Mouse (Mus musculus): Measurements from ENCODE around the gene Crygn. TPM values are rescaled to one million over a fixed set of nuclear protein-coding genes. Genes with fewer than 3 reads are reported as not detected.

Crygn gene
- total RNA-seq, 2 experiments from 2014 or later: 2.1 TPM; not detected in 1

DNA sequence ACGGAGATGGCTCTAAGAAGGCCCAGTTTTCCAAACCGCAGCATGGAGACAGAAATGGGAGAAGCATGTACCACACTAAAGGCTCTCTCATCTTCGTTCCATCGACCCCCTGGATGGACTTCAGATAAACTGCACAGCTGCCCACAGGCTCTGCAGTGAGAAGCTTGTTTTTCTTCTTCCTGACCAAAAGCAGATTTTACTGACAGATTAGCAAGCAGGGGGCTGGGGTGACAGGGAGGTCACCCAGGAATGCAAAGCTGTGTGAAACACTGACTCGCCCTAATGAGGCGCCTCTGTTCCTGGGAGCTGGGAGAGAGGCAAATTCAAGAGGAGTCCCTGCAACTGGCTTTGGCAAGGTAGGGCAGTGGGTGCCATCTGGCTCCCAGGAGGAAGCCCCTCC is 10.3 kb downstream of the Crygn start:
- DNase-seq: no peak

- DNase-seq: peak in 1 of 2 experiments; percentile 20
These were observed 13.9 kb downstream of the Crygn start for GRCm38 (mm10) chr5:24743956-24744355.

- no peak for DNase-seq
These were observed 16.5 kb downstream of the Crygn start for GRCm38 (mm10) chr5:24741172-24741885.

- DNase-seq: peak; percentile 53 to 69
These were observed 18.6 kb downstream of the Crygn start for GRCm38 (mm10) chr5:24739141-24739753.

GRCm38 (mm10) chr5:24738517-24738916 is 19.3 kb downstream of the Crygn start:
- DNase-seq: no peak

- DNase-seq: no peak
These were observed 20.2 kb downstream of the Crygn start for GRCm38 (mm10) chr5:24737595-24737994.

DNA sequence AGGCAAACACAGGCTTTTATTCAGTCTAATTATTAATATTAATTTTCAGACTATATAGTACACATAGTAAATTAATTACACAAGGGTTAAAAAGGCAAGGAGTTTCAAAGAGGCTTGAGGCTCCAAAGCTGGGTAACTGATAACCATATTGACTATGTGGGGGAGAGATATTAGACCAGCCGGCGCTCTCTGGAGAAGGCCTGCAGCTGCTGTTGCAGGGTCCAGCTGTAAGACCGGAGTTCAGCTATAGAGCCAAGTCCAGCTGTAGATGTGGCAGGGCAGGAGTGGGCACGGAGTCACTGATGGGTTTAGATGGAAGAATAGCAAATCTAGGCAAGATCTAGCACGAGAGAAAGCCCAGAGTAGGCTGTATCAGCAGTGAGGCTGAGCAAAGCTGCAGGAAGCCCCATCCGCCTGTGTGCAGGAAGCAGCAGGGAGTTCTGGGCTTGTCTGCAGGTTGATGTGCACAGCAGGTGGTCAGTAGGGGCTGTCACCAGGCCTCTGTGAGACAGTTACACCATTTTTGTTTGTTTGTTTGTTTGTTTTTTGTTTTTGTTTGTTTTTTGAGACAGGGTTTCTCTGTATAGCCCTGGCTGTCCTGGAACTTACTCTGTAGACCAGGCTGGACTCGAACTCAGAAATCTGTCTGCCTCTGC is 23.9 kb downstream of the Crygn start:
- no peak for DNase-seq

- DNase-seq: no peak
These were observed 24.7 kb downstream of the Crygn start for GRCm38 (mm10) chr5:24733134-24733533.

DNA sequence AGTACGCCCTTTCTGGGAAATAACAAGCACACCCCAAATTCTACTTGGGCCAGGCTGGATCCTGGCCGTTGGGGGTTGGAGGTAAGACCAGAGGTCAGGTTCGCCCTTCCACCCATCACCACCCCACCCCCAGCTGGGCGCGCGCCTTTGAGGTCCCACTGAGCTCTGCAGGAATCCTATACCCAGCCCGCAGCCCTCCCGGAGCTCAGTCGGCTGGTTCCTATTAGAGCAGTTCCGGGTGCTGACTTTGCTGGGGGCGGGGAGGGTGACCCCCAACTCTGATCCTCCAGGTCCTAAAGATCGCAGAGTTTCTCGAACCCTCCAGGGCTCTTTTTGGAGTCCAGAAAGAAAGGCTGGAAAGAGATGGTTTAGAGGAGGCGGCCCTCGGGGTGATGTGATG is 26.8 kb downstream of the Crygn start:
- no peak for DNase-seq

- DNase-seq: no peak
These were observed 27.3 kb downstream of the Crygn start, which contains the start of gene Wdr86 for GRCm38 (mm10) chr5:24730488-24730871. TSS of gene Wdr86 (minus strand) at chr5:24730727.

DNA sequence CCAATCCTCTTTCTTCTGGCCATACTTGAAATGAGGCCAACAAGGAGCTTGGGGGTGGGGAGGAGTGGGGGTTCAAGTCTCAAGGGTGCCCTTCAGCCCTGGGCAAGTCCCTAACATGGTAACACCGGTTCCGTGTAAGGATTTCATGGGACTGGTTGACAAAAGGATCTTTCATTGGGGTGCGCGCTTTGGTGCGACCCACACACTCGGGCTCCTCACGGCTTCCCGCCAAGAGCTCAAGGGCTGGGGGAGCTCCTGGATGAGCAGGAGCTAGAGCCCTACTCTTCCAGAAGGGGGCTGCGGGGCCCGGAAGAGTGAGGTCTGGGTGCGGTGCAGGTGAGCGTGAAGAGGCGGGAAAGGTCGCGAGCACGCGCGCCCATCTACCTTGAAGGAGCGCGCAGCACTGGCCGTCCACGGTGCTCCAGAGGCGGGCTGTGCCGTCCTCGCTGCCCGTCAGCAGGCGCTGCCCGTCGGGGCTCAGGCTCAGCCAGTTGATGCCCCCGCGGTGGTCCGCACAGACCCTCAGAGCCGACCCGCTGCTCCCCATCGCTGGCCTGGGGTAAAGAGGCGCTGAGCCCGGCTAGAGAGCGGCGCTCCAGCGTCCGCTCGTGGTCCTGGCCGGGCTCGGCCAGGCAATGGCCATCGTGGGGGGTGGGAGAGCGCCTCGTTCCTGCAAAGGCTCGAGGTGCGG is 27.9 kb downstream of the Crygn start:
- peak in 1 of 2 experiments; percentile 17 for DNase-seq

GRCm38 (mm10) chr5:24726901-24727836 is 30.6 kb downstream of the Crygn start:
- DNase-seq: no peak

DNA sequence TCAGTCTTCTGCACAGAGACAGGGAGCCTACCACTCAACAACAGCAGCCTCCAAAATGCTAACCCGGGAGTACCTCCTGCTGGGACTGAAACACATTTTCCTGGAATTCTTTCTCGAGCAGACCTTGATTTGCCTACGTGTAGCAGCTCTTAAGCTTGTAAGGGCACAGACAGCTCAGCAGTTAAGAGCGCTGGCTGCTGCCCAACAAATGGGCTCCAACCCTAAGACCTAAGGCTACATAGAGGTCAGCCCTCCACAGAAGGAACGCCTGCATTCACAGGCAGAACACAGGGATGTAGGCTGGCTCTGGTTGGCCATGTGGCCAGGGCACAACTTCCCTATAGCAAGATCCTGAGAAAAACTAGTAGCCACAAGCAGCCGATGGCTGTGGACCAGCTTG is 31.9 kb downstream of the Crygn start:
- no peak for DNase-seq

DNA sequence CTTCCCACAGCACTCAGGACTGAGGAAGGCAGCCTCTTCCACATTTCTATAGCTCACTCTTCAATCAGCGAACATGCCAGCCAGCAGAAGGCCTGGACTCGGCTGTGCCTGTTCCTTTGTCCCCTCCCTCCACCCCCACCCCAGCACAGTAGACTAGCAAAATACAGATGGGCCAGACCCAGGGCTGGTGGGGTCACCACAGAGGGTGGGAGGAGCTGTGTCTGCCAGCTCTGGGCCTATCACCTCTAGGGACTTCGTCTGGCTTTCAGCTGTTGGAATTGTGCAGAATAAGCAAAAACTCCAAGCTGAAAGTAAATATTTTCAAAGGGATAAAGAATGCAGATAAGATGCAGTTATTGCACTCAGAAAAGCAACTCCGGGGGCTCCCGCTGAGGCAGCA is 33.0 kb downstream of the Crygn start:
- no peak for DNase-seq

DNA sequence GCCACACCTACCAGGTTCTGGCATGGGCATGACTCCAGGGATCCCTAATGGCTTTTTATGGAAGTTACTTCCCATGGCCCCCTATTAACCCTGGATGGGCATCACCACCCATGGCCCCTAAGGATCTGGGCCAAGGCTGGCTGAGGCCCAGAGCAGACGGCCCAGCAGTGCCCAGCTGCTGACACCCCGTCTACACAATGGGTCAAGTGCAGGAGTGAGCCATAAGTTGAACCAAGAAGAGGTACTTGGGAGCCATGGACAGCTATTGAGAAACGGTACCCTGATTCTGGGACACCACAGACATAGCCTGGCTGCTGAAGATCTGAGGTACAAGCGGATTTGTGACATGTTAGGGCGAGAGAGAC is 33.6 kb downstream of the Crygn start:
- DNase-seq: no peak

- DNase-seq: no peak
These were observed 34.1 kb downstream of the Crygn start for GRCm38 (mm10) chr5:24723527-24724269.

DNA sequence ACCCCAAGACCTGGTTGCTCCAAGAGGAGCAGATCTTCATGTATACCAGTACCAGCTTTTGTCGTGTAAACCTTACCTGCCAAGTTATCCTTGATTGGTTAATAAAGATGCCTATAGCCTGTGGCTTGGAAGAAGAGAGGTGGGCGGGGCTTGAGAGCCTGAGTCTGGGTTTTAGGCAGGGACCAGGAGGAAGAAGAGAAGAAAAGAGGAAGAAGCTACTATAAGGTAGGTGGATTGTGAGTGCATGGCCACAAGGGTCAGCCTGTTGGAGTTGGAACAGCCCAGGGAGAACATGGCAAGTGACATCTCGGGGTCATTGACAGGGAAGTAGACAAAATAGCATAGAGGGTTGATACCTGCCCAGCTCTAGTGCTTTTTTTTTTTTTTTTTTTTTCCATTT is 38.0 kb downstream of the Crygn start:
- DNase-seq: no peak

GRCm38 (mm10) chr5:24718076-24718475 is 39.7 kb downstream of the Crygn start:
- no peak for DNase-seq

DNA sequence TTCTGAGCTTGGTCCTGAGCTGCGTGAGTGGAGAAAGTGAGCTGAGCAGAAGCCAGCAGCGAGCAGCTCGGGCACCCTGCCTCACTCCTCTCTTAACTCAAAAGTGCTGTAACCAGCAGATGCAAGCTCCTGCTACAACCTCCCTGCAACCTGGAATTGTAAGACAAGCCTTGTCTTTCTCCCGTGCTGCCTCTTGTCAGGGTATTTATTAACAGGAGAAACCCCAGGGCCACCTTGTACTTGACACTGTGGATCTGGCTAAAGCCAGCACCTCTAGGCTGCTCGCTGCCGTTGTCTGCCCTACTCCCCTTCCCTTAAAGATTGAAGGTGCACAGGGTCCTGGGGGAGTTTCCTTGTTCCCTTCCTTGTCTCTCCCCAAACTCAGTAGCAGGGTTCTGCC is 43.8 kb downstream of the Crygn start:
- DNase-seq: no peak

GRCm38 (mm10) chr5:24713199-24713598 is 44.6 kb downstream of the Crygn start:
- peak; percentile 82 to 84 for DNase-seq

DNA sequence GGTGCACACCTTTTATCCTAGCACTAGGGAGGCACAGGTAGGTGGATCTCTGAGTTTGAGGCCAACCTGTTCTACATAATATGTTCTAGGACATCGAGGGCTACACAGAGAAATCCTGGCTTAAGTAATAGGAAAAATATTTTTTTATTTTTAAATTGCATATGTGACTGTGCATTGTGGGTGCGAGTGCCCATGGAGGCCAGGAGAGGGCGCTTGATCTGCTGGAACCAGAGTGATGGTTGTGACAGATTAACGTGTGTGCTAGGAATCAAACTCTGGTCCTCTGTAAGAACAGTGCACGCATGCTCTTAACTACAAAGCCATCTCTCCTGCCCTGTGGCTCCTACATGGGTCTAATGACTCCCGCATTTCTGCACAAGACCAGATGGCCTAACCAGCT is 46.2 kb downstream of the Crygn start:
- DNase-seq: no peak
